Mouse (Mus musculus): ENCODE measurements around the gene Rbfox1.
A peak's percentile ranks its signal among the peaks of the same experiment; 100 is the strongest.

Rbfox1 gene

GRCm38 (mm10) chr16:6918641-6919040 lies 1033.5 kb downstream of the Rbfox1 start:
- DNase-seq (ENCODE audit: low spot score in 2 of 2): no peak

DNA sequence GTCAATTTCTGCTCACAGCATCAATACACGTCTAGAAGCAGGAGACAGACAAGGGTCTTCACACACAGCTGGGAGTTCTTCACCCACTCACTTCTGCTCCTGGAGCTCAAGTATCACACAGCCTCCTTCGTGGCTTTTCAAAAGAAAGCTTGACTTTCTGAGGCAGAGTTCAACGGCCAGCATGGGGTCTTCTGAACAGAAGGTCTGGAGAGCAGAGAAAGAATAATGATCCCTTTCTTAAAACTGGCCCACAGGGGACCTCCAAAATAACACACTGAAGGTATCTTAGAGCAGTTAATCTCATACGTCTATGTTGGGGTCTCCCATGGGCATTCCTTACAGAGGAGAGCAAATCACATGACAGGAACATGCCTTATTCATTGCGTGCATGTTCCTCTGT lies 1034.5 kb downstream of the Rbfox1 start:
- no peak for DNase-seq (ENCODE audit: low spot score in 2 of 2)

GRCm38 (mm10) chr16:6927661-6928060 lies 1042.5 kb downstream of the Rbfox1 start:
- no peak for DNase-seq (ENCODE audit: low spot score in 2 of 2)

- DNase-seq (ENCODE audit: low spot score in 2 of 2): no peak
Measured at GRCm38 (mm10) chr16:6930795-6931194, 1045.6 kb downstream of the Rbfox1 start.

DNA sequence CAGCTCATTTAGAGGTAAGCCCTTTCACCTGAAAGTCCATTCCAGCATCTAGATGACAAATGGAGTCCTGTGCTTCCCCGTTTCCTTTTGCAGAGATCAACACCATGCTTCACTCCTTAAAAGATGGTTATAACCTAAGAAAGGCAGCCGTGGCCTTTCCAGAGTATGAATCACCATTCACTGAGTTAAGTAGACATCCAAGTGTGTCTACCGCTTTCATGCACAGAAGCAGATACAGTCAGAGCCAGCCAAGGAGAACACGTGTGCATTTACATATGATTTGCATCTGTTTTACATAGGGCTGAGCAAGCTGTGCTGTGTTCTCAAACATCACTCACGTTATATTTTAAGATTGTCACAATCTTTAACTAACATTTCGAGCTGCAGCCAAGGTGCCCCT lies 1061.0 kb downstream of the Rbfox1 start:
- DNase-seq (ENCODE audit: low spot score in 2 of 2): no peak

DNA sequence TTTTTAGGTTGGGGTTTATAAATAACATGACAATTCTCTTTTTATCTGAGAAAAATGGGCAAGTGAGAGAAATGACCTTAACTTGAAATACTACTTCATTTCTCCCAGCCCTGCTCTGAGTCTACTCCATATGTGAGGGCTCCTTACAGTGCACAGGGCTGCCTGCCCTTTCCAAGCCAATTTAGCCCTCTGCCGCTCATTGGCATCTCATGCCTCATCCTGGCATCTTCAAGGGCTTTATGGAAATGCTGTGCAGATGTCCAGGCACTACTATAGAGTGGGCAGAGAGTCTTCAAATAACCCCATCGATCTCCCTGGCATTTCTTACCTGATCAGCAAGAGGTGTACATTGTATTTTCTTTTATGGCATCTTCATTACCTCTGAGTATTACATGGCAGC lies 1064.5 kb downstream of the Rbfox1 start:
- no peak for DNase-seq (ENCODE audit: low spot score in 2 of 2)

DNA sequence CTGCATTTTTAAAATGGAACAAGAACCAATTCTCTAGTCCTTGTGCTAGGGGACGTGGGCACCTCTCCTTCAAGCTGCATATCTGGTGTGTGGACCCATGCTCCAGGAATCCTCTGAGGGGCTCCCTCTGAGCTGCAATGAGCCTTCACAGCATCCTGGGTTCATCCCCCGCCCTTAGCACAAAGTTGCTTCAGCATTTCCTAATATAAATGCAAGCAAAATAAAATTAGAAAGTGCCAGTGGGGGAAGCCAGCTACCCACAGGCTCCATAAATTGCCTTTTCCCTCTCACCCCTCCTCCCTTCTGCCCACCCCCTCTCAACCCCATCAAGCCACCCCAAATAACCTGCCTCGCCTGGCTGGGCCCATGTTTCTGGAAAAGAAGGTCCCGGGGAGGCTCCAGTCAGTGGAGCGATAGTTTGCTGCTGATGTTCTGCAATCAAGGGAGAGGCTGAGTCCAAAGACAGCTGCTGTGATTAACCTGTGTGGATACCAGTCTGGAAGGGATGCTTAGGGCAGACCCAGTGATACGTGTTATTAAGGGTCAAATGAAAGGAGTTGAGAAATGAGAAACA lies 1070.0 kb downstream of the Rbfox1 start:
- no peak for DNase-seq (ENCODE audit: low spot score in 2 of 2)

GRCm38 (mm10) chr16:6961931-6962379 lies 1076.8 kb downstream of the Rbfox1 start:
- no peak for DNase-seq (ENCODE audit: low spot score in 2 of 2)

- no peak for DNase-seq (ENCODE audit: low spot score in 2 of 2)
Measured at GRCm38 (mm10) chr16:6962508-6962907, 1077.4 kb downstream of the Rbfox1 start.

DNA sequence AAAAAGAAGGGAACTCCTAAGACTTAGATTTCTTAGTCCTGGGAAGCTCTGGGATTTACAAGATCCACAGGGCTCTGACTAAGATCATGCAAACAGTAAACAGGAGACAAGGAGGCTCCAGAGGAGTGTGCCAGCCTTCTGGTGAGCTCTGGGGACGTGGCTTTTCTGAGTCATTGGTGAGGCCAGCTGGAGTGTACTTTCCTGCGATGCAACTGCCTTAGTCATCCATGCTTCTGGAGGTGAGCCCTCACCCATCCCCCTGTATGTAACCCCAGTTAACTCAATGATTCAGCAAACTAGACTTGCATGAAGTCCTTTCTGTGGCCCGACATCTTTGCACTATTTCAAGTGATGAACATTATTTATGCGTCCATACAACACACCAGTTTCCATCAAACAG lies 1078.4 kb downstream of the Rbfox1 start:
- DNase-seq (ENCODE audit: low spot score in 2 of 2): no peak

DNA sequence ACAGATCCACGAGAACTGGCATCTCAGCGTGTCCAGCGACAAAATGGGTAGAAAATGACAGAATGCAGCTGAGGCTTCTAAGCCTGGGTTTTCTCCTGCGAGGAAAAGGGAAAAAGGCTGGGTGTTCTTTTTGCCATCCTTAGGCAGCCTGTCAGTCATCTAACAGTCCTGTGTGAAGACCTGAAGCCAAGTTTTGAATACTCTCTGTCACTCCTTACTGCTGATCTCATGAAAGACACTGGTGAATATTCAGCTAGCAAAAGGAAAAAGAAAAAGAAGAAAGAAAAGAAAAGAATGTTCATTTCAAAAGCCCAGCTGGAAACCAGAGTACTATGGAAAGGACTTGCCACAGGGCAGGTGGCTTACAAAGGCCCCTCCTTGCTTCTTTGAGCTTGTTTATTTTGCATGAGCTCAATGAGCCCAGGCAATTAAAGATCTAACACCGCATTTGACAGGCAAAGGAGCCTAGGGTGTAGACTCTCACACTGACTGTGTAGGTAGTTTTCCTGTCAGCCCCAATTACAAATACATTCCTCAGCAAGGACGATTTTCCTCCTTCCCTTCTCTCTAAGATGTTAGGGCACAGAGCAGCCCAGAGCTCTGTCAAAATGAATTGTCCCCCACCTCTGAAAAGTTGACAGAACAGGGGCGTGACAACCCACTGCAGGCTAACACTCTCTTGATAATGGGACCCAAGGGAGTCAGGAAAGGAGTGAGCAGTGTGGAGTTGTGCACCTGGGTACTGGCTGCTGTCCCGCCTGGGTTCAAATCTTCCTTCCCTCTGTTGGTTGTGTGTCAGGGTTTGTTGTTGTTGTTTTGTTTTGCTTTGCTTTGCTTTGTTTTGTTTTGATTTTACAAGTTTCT lies 1079.8 kb downstream of the Rbfox1 start:
- DNase-seq (ENCODE audit: low spot score in 2 of 2): no peak

GRCm38 (mm10) chr16:6969986-6970385 lies 1084.8 kb downstream of the Rbfox1 start:
- no peak for DNase-seq (ENCODE audit: low spot score in 2 of 2)

DNA sequence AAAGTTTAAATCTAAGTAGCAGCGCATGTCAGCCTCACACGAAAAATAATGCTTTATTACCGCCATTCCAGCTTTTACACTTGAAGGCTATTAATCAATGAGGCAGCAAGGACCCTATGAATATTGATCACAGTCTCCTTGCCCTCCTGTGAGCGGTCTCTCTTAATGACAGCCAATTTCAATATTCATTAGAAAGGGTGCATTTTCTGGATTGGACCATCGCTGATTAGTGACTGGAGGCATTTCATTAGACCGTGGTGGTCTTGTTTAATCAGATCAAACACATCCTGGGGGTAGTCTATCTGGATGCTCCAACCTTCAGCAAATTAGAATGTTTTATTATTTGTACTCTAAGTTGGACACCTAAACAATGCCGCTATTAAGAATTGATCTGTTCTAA lies 1091.2 kb downstream of the Rbfox1 start:
- DNase-seq (ENCODE audit: low spot score in 2 of 2): no peak

DNA sequence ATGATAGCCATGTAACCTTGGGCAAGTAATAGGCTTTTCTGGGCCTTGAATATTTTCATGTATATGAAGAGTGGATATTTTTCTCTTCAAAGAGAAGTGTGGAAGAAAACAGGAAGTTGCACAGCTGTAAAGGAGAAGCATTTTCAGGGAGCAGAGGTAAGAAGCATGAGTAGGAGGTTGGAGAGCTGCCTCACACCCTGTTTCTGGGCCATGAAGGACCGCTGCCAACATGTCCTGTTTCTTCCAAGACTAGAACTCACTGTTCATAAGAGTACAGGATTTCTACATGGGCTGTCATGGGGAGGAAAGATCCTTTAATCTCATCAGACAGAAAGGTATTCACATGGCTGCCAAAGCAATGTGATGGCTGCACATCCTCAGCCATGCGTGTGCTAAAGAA lies 1098.8 kb downstream of the Rbfox1 start:
- DNase-seq (ENCODE audit: low spot score in 2 of 2): no peak

- peak in 1 of 2 experiments; percentile 1 for DNase-seq (ENCODE audit: low spot score in 2 of 2)
Measured at GRCm38 (mm10) chr16:6986031-6986430, 1100.9 kb downstream of the Rbfox1 start.

- no peak for DNase-seq (ENCODE audit: low spot score in 2 of 2)
Measured at GRCm38 (mm10) chr16:6986494-6986893, 1101.3 kb downstream of the Rbfox1 start.

DNA sequence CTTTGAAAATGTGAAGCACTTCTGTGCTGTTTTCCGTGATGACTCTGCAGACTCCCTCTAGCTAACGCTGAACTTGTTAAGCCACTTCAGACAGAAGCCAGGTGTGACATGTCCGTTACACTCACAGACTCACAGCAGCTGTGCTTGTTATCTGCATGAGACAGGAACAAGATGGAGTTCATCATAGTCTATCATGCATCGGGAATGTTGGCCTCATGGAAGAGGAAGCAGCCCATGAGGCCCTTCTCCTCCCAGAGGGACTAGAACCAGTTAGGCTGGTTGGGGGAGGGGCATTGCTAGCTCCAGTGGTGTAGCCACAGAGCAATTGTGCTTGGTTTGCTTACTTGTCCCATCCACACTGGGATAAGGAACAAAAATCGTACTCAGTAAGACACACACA lies 1107.1 kb downstream of the Rbfox1 start:
- DNase-seq (ENCODE audit: low spot score in 2 of 2): no peak

DNA sequence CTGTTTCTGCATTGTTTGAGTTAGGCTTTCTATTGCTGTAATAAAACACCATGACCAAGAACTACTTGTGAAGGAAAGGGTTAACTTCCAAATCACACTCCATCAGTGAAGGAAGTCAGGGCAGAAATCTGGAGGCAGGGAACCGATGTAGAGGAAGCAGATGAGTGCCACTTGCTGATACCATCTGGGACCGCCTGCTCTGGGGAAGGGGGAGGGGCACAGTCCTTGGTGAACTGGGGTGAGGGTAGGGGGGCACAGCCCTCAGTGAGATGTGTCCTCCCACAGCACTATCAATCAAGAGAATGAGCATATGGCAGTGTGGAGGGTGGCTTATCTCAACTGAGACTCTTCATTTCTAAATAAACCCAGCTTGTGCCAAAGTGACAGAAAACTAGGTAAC lies 1108.0 kb downstream of the Rbfox1 start:
- no peak for DNase-seq (ENCODE audit: low spot score in 2 of 2)

GRCm38 (mm10) chr16:6997109-6997508 lies 1112.0 kb downstream of the Rbfox1 start:
- no peak for DNase-seq (ENCODE audit: low spot score in 2 of 2)

DNA sequence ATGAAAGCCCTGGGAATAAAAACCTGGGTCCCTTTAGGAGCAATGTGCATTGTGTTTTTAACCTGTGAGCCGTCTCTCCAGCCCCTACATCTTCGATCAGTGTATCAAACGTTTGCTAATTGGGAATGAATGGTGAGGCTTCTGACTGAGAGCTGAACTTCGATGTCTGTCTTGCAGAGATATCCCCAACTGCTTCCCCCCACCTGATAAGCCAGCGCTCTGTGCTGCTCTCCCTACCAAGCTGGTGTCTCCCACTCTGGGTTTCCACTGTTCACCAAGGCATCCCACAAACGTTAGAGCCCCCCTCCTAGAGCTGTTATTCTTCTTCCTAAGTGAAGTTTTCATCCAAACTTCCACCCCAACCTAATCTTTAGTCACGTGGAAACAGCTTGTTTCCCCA lies 1112.7 kb downstream of the Rbfox1 start:
- no peak for DNase-seq (ENCODE audit: low spot score in 2 of 2)

DNA sequence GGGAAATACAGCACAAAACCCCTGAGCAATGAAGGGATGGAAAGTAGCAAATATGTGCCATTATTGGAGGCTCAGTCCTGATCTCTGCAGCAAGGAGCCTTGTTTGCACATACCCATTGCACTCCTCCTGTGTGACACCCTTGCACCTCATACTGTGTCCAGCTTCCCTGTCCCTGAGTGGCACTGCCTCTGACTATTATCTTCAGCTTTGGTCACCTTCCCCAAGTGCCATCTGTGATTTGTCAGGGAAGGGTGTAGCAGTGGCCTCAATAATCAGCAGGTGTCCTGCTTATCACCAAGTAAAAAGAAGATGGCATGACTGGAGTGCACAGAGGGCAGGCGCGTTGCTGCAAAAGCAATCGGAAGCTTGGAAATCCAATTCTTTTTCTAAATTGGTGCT lies 1119.4 kb downstream of the Rbfox1 start:
- no peak for DNase-seq (ENCODE audit: low spot score in 2 of 2)

DNA sequence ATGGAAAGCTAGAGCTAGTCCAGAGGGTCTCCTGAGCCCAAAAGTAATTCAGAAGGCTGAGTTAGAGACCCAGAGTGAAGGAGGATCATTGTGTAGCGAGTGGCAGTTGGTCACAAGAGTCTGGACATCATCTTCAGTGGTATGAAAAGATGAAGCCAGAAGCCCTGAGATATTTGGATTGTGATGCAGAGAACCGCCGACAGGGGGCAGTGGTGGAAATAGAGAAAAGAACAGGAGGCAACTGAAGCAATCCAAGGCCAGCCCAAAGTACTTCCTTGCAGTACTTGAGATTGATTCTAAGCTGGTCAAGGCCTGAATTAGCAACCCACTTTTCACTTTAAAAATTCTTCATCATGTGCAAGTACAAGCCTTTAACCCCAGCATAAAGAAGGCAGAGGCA lies 1120.3 kb downstream of the Rbfox1 start:
- no peak for DNase-seq (ENCODE audit: low spot score in 2 of 2)

GRCm38 (mm10) chr16:7017310-7017709 lies 1132.2 kb downstream of the Rbfox1 start:
- no peak for DNase-seq (ENCODE audit: low spot score in 2 of 2)

All from spleen, postnatal 36 days (tissue).